ENCODE assay signal across 26 mouse cellular contexts in genomic region chr12:34619101-34619500, GRCm38 (mm10).
DNase-seq lines count a peak whose midpoint lies in the region; ATAC-seq and TF ChIP-seq lines count a peak whose summit lies in the region.
"Had no signal": no experiment of that assay in that cellular context is flagged by ENCODE, and none has a peak within 500 bp of the region (broad histone marks: within the 10 kb centered on the region; RNA-seq: fewer than 3 reads in every experiment).

No protein-coding gene starts in this region.

- DNase-seq in cerebellum, postnatal 14 days, result peak; percentile 55 to 62
- DNase-seq in cerebellum, adult 18-20 months, result no peak
- DNase-seq in forebrain, embryonic 11.5 days (ENCODE audit: low spot score), result no peak
- DNase-seq in left cerebral cortex, postnatal 4 days, result peak; percentile 68
- DNase-seq in left cerebral cortex, adult 2 months (ENCODE audit: extremely low spot score in 1 of 2, low spot score in 2 of 2), result no peak
- peak; percentile 68 for DNase-seq in brain, embryonic 14.5 days (ENCODE audit: low read depth)
- DNase-seq: cerebellum, adult 8-10 months; gastrocnemius, postnatal 25 days; heart, adult 11 months; kidney, adult 9 months; kidney, postnatal 10 days; layer of hippocampus, adult 9-11 months; lung, embryonic 14.5 days; lung, postnatal 14 days; right cerebral cortex, postnatal 4 days; thymus, adult 2 months; thymus, postnatal 36 days had no signal

- WGBS in forebrain, embryonic 16.5 days, result 53% methylated on average over 5 of the region's 5 CpGs
- 92% methylated on average over 5 of the region's 5 CpGs for WGBS in forebrain, embryonic 11.5 days

- TF ChIP-seq CTCF in left cerebral cortex, adult 2 months (IDR thresholded peaks at IDR 0.05), result no peak
- TF ChIP-seq CTCF in brain, embryonic 14.5 days (IDR thresholded peaks at IDR 0.05; ENCODE audit: borderline replicate concordance, extremely low read depth, insufficient read depth, insufficient read length), result no peak

- no peaks in the 10 kb centered on the region for H3K9me3 ChIP-seq in forebrain, embryonic 16.5 days (ENCODE audit: control insufficient read depth, low read length)
- H3K9me3 ChIP-seq in forebrain, embryonic 11.5 days (ENCODE audit: control insufficient read depth, low read length), result no peaks in the 10 kb centered on the region
- H3K9me3 ChIP-seq: limb, embryonic 12.5 days; liver, embryonic 15.5 days; midbrain, embryonic 15.5 days; neural tube, embryonic 12.5 days had no signal

- no peaks in the 10 kb centered on the region for H3K36me3 ChIP-seq in forebrain, embryonic 16.5 days (ENCODE audit: control insufficient read depth, insufficient read depth)
- no peaks in the 10 kb centered on the region for H3K36me3 ChIP-seq in forebrain, embryonic 11.5 days (ENCODE audit: control insufficient read depth, insufficient read depth, low read length)
- H3K36me3 ChIP-seq: limb, embryonic 12.5 days; liver, embryonic 15.5 days; midbrain, embryonic 15.5 days; neural tube, embryonic 12.5 days had no signal

- H3K27ac ChIP-seq in forebrain, embryonic 16.5 days (ENCODE audit: low read length), result no peak overlapping the region
- no peak overlapping the region for H3K27ac ChIP-seq in forebrain, embryonic 11.5 days (ENCODE audit: low read depth, low read length)
- H3K27ac ChIP-seq in left cerebral cortex, adult 2 months, result no peak overlapping the region
- H3K27ac ChIP-seq: limb, embryonic 12.5 days; liver, embryonic 15.5 days; midbrain, embryonic 15.5 days; neural tube, embryonic 12.5 days had no signal

- no peaks in the 10 kb centered on the region for H3K27me3 ChIP-seq in forebrain, embryonic 16.5 days (replicated peaks; ENCODE audit: control insufficient read depth, insufficient read depth, low read length)
- H3K27me3 ChIP-seq in forebrain, embryonic 11.5 days (ENCODE audit: control insufficient read depth, insufficient read depth, low read length), result no peaks in the 10 kb centered on the region
- H3K27me3 ChIP-seq: limb, embryonic 12.5 days; liver, embryonic 15.5 days; midbrain, embryonic 15.5 days; neural tube, embryonic 12.5 days had no signal

- no peak overlapping the region for H3K9ac ChIP-seq in forebrain, embryonic 16.5 days (replicated peaks; ENCODE audit: low read depth, low read length)
- H3K9ac ChIP-seq in forebrain, embryonic 11.5 days (ENCODE audit: low read length), result no peak overlapping the region
- H3K9ac ChIP-seq: limb, embryonic 12.5 days; liver, embryonic 15.5 days; lung, embryonic 14.5 days; midbrain, embryonic 15.5 days; neural tube, embryonic 12.5 days had no signal

- intact Hi-C loops in left cerebral cortex, postnatal 4 days (cut with DNase I), result no loop called here
- intact Hi-C loops in left cerebral cortex, adult 2 months (cut with DNase I), result no loop called here

- no peak for TF ChIP-seq POLR2A in brain, embryonic 14.5 days (IDR thresholded peaks at IDR 0.05; ENCODE audit: borderline replicate concordance, extremely low read depth, insufficient read depth, insufficient read length, poor library complexity, severe bottlenecking)

- H3K4me3 ChIP-seq in forebrain, embryonic 16.5 days (replicated peaks; ENCODE audit: low read length), result no peak overlapping the region
- H3K4me3 ChIP-seq in forebrain, embryonic 11.5 days (ENCODE audit: low read depth, low read length), result no peak overlapping the region
- H3K4me3 ChIP-seq in left cerebral cortex, adult 2 months, result no peak overlapping the region
- H3K4me3 ChIP-seq: erythroblast, embryonic 14.5 days; limb, embryonic 12.5 days; liver, embryonic 15.5 days; midbrain, embryonic 15.5 days; neural tube, embryonic 12.5 days had no signal

- peak; percentile 61 for ATAC-seq in forebrain, embryonic 16.5 days
- ATAC-seq in forebrain, embryonic 11.5 days (replicated peaks; ENCODE audit: low FRiP score), result no peak
- ATAC-seq: CD4-positive, CD25-positive, alpha-beta regulatory T cell, adult 4 months; intestine, postnatal 0 days; midbrain, embryonic 15.5 days had no signal

- H3K4me2 ChIP-seq in forebrain, embryonic 16.5 days (ENCODE audit: low read length), result no peak overlapping the region
- H3K4me2 ChIP-seq in forebrain, embryonic 11.5 days (ENCODE audit: low read depth, low read length, severe bottlenecking), result no peak overlapping the region
- H3K4me2 ChIP-seq: heart, embryonic 11.5 days; limb, embryonic 12.5 days; liver, embryonic 15.5 days; lung, embryonic 14.5 days; midbrain, embryonic 15.5 days; neural tube, embryonic 12.5 days had no signal

- peaks cover 16% of the 10 kb centered on the region for H3K4me1 ChIP-seq in forebrain, embryonic 16.5 days (replicated peaks; ENCODE audit: control insufficient read depth, insufficient read depth, low read length)
- no peaks in the 10 kb centered on the region for H3K4me1 ChIP-seq in forebrain, embryonic 11.5 days (replicated peaks; ENCODE audit: control insufficient read depth, insufficient read depth, low read length)
- H3K4me1 ChIP-seq: liver, embryonic 15.5 days; neural tube, embryonic 12.5 days had no signal

Comparison
In these comparisons a context has a peak if more than half of its experiments do, and no peak if none do; other contexts are left out.
1. DNase-seq: peak in cerebellum, postnatal 14 days (2 of 2), left cerebral cortex, postnatal 4 days (single experiment) and brain, embryonic 14.5 days (single experiment); none in cerebellum, adult 18-20 months (0 of 2), forebrain, embryonic 11.5 days (single experiment) and left cerebral cortex, adult 2 months (0 of 2).